Mouse (Mus musculus) ovary, adult 2 months (tissue): ENCODE measurements around the gene Bank1. TPM values are rescaled to one million over a fixed set of nuclear protein-coding genes. Genes with fewer than 3 reads are reported as not detected.

Experiments used
- polyA plus RNA-seq: library from polyadenylated mRNA; depleted of rRNA; stranded (reverse); fragments of >200 nt; gene quantifications from 2 replicates; pipeline ENCODE4 v1.2.3, GENCODE M21; 2012; rRNA removed

Gene Bank1
- 0.10 and 0.19 TPM in 2 replicates for polyA plus RNA-seq

GRCm38 (mm10) chr3:136325783-136326182 is at the start of gene Bank1:
TSS of gene Bank1 (minus strand) at chr3:136326066.

